Mouse (Mus musculus) heart, adult 2 months (tissue): Measurements from ENCODE around the gene Sftpd. TPM values are rescaled to one million over a fixed set of nuclear protein-coding genes. Genes with fewer than 3 reads are reported as not detected.

Experiments
- DNase-seq, 2 experiments: peaks; one replicate each; pipeline ENCODE4 v3.0.0; 2021
- H3K27ac ChIP-seq: fragments of 200-600 bp; 2 replicates; pipeline ENCODE4 v1.8.1; 2022
- H3K27me3 ChIP-seq: fragments of 200-500 bp; 2 replicates; pipeline ENCODE4 v1.6.1; 2012; ENCODE audit warnings: mild to moderate bottlenecking, low read length, inconsistent platforms, mixed read lengths; ENCODE audit not compliant: control insufficient read depth, insufficient read depth
- H3K36me3 ChIP-seq: fragments of 200-500 bp; 2 replicates; pipeline ENCODE4 v1.6.1; 2012; ENCODE audit warnings: low read length, inconsistent platforms; ENCODE audit not compliant: control insufficient read depth, insufficient read depth
- H3K4me1 ChIP-seq: fragments of 200-500 bp; 2 replicates; pipeline ENCODE4 v1.6.1; 2011; ENCODE audit warnings: low read length; ENCODE audit not compliant: control insufficient read depth, insufficient read depth
- H3K4me3 ChIP-seq: fragments of 200-600 bp; 2 replicates; pipeline ENCODE4 v1.8.1; 2022
- H3K79me2 ChIP-seq: fragments of 200-500 bp; replicated peaks from 2 replicates; pipeline ENCODE4 v1.6.1; 2012; ENCODE audit warnings: mild to moderate bottlenecking, inconsistent platforms, low read length, moderate library complexity, mixed read lengths; ENCODE audit not compliant: control insufficient read depth, insufficient read depth
- H3K9ac ChIP-seq: fragments of 200-500 bp; 2 replicates; pipeline ENCODE4 v1.6.1; 2012; ENCODE audit warnings: low read depth, mild to moderate bottlenecking, control low read depth, inconsistent platforms, low read length, mixed read lengths
- CTCF ChIP-seq: fragments of 200-600 bp; IDR thresholded peaks from 2 replicates; pipeline ENCODE4 v1.8.1; 2022; ENCODE audit warnings: antibody characterized with exemption, mild to moderate bottlenecking, moderate library complexity
- EP300 ChIP-seq: fragments of 200-500 bp; IDR thresholded peaks from 2 replicates; pipeline ENCODE4 v1.6.1; 2011; ENCODE audit warnings: low read depth, low read length, control low read depth; ENCODE audit not compliant: insufficient read depth
- POLR2A ChIP-seq: fragments of 200-500 bp; IDR thresholded peaks from 2 replicates; pipeline ENCODE4 v1.6.1; 2011; ENCODE audit warnings: mild to moderate bottlenecking, low read depth, low read length, control low read depth; ENCODE audit not compliant: insufficient read depth
- WGBS: fragments of 180-500 bp; shearing (Covaris S2); methylation state at CpG from one replicate; pipeline ENCODE4 v1.1.7; 2018; 5-methylcytosine and 5-hydroxymethylcytosine counted together
- intact Hi-C: fragments of 180-260 bp; cut with DNase I; formaldehyde crosslinking; loops from one replicate; pipeline ENCODE4 v1.15.1; 2025
- long read RNA-seq: library from polyadenylated mRNA; stranded (forward); transcript quantifications from one replicate; pipeline ENCODE4 v2.0.0, GENCODE M21; 2021
- polyA plus RNA-seq: library from polyadenylated mRNA; depleted of rRNA; stranded (reverse); fragments of >200 nt; gene quantifications from 2 replicates; pipeline ENCODE4 v1.2.3, GENCODE M21; 2012; rRNA removed
- total RNA-seq, 2 experiments: library from RNA; stranded (reverse); gene quantifications; 2 replicates each; pipeline ENCODE4 v1.2.3; 2021

The Sftpd gene
- not detected for total RNA-seq
- polyA plus RNA-seq: 2.0 TPM in 1 of 2 replicates, not detected in the other
- long read RNA-seq: 0 reads

GRCm38 (mm10) chr14:41185059-41185821 is at the start of gene Sftpd:
Gene Sftpd, minus strand, starts transcription at chr14:41185149.
- Histone ChIP-seq H3K4me3 (no peak within 1 kb of the TSS), H3K36me3 (no peaks in the 10 kb centered on the region), H3K27me3 (no peaks in the 10 kb centered on the region), H3K4me1 (no peaks in the 10 kb centered on the region), H3K9ac (no peak within 1 kb of the TSS), H3K27ac (no peak within 1 kb of the TSS), H3K79me2 (no peaks in the 10 kb centered on the region)
- intact Hi-C loops: no loop called here
- DNase-seq: no peak
- no peak for TF ChIP-seq EP300
- TF ChIP-seq POLR2A: no peak
- 75% methylated on average over 4 of the region's 4 CpGs for WGBS

GRCm38 (mm10) chr14:41198037-41198730 is 13.2 kb upstream of the Sftpd start:
- Histone ChIP-seq H3K79me2 (no peaks in the 10 kb centered on the region), H3K36me3 (peaks cover 2% of the 10 kb centered on the region; the same call in 1 of the 2 replicates), H3K4me3 (no peak overlapping the region), H3K4me1 (peaks cover 4% of the 10 kb centered on the region), H3K9ac (no peak overlapping the region), H3K27me3 (no peaks in the 10 kb centered on the region), H3K27ac (peak overlapping the region; percentile 15)
- no peak for DNase-seq
- WGBS: 6% methylated on average over 6 of the region's 6 CpGs
- TF ChIP-seq CTCF: no peak
- TF ChIP-seq EP300: no peak
- TF ChIP-seq POLR2A: no peak
- intact Hi-C loops: no loop called here

GRCm38 (mm10) chr14:41189496-41189895 is 4.5 kb upstream of the Sftpd start:
- Histone ChIP-seq H3K36me3 (no peaks in the 10 kb centered on the region), H3K79me2 (no peaks in the 10 kb centered on the region), H3K4me1 (no peaks in the 10 kb centered on the region), H3K4me3 (no peak overlapping the region), H3K27me3 (no peaks in the 10 kb centered on the region), H3K27ac (no peak overlapping the region), H3K9ac (no peak overlapping the region)
- no peak for DNase-seq
- intact Hi-C loops: no loop called here
- TF ChIP-seq EP300: no peak
- TF ChIP-seq POLR2A: no peak
- TF ChIP-seq CTCF: no peak
- 79% methylated on average over 2 of the region's 2 CpGs for WGBS

GRCm38 (mm10) chr14:41174802-41175201 is 10.1 kb downstream of the Sftpd start:
- intact Hi-C loops: no loop called here
- TF ChIP-seq CTCF (no peak), POLR2A (no peak), EP300 (no peak)
- Histone ChIP-seq H3K36me3 (no peaks in the 10 kb centered on the region), H3K27me3 (no peaks in the 10 kb centered on the region), H3K4me1 (no peaks in the 10 kb centered on the region), H3K79me2 (no peaks in the 10 kb centered on the region), H3K9ac (no peak overlapping the region), H3K27ac (no peak overlapping the region), H3K4me3 (no peak overlapping the region)
- 87% methylated on average over 1 of the region's 1 CpGs for WGBS
- no peak for DNase-seq

- Histone ChIP-seq H3K4me3 (no peak overlapping the region), H3K79me2 (no peaks in the 10 kb centered on the region), H3K27me3 (no peaks in the 10 kb centered on the region), H3K36me3 (no peaks in the 10 kb centered on the region), H3K9ac (no peak overlapping the region), H3K27ac (no peak overlapping the region), H3K4me1 (no peaks in the 10 kb centered on the region)
- DNase-seq: no peak
- 80% methylated on average over 2 of the region's 2 CpGs for WGBS
- TF ChIP-seq POLR2A (no peak), EP300 (no peak), CTCF (no peak)
- intact Hi-C loops: no loop called here
Measured at GRCm38 (mm10) chr14:41170514-41170913, 14.4 kb downstream of the Sftpd start.

- no peak overlapping the region for H3K9ac ChIP-seq
- intact Hi-C loops: no loop called here
- H3K27me3 ChIP-seq: no peaks in the 10 kb centered on the region
- H3K27ac ChIP-seq: no peak overlapping the region
- no peaks in the 10 kb centered on the region for H3K4me1 ChIP-seq
- no peak for DNase-seq
- no peaks in the 10 kb centered on the region for H3K36me3 ChIP-seq
- H3K4me3 ChIP-seq: no peak overlapping the region
- TF ChIP-seq CTCF (no peak), POLR2A (no peak), EP300 (no peak)
- no peaks in the 10 kb centered on the region for H3K79me2 ChIP-seq
- WGBS: 86% methylated on average over 1 of the region's 1 CpGs
Measured at GRCm38 (mm10) chr14:41168567-41168966, 16.4 kb downstream of the Sftpd start.
